In the genomic region with DNA sequence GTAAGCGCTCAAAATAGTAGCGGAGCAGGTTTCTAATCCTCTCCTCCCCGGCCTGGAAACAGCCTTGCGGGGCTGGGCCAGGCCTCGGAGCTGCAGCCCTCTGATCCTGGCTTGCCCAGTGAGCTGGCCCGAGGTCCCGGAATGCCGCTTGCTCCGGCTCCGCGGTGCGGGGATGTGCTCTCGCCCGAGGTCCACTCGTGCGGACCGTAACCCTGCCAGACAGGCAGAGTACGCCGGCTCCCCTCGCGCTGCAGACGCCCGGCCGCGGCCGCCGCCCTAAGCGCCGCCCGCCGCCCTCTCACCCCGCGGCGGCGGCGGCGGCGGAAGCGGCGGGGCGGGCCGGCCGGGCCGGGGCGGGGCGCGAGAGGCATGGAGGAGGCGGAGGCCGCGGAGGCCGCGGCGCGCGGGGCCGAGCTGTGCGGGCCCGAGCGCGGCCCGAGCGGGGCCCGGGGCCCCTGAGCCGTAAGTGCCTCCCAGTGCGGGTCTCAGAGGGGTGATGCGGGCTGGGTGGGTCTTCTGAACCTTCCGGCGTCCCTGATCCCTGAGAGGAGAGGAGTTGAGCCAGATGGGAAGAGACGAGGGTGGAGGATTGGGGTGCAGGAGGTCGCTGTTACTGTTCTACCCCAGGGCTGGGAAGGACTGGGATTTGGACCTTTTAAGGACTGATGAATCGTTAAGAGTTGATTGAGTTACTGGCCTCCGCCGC, we compare ENCODE assay signal across 8 mouse cellular contexts. TPM values are rescaled to one million over a fixed set of nuclear protein-coding genes. Genes with fewer than 3 reads are reported as not detected.
DNase-seq lines count a peak whose midpoint lies in the region; ATAC-seq lines count a peak whose summit lies in the region.

No protein-coding gene starts in this region.

- peaks cover 34% of the 10 kb centered on the region for H3K36me3 ChIP-seq in forebrain, embryonic 14.5 days (ENCODE audit: control insufficient read depth, insufficient read depth, low read length)
- peaks cover 43% of the 10 kb centered on the region for H3K36me3 ChIP-seq in megakaryocyte, embryonic 14.5 days (replicated peaks; ENCODE audit: low read length)

- peak overlapping the region; percentile 83 for H3K27ac ChIP-seq in forebrain, embryonic 14.5 days (ENCODE audit: low read depth, low read length)

- H3K4me2 ChIP-seq in forebrain, embryonic 14.5 days (ENCODE audit: low read length): peak overlapping the region; percentile 78

- H3K9ac ChIP-seq in forebrain, embryonic 14.5 days (ENCODE audit: low read length): peak overlapping the region; percentile 95

- DNase-seq in T-cell, adult 2 months (ENCODE audit: low spot score): peak; percentile 53
- peak; percentile 66 for DNase-seq in cerebellum, adult 11-12 months
- peak; percentile 66 for DNase-seq in forebrain, embryonic 14.5 days (ENCODE audit: low spot score)
- peak; percentile 75 for DNase-seq in heart, postnatal 4 days
- DNase-seq in layer of hippocampus, postnatal 25 days (ENCODE audit: extremely low spot score in 1 of 2, low spot score in 1 of 2): peak; percentile 49 to 51
- peak; percentile 34 to 39 for DNase-seq in right cerebral cortex, adult 2 months (ENCODE audit: low spot score in 2 of 2)
- peak; percentile 71 for DNase-seq in urinary bladder, postnatal 25 days (ENCODE audit: low spot score)

- H3K4me1 ChIP-seq in forebrain, embryonic 14.5 days (ENCODE audit: control insufficient read depth, insufficient read depth, low read length): peaks cover 4% of the 10 kb centered on the region; the same call in 1 of the 2 replicates
- H3K4me1 ChIP-seq in megakaryocyte, embryonic 14.5 days: peaks cover 28% of the 10 kb centered on the region

- WGBS in forebrain, embryonic 14.5 days: under 1% methylated on average over 65 of the region's 73 CpGs

- H3K9me3 ChIP-seq in forebrain, embryonic 14.5 days (replicated peaks; ENCODE audit: control insufficient read depth, low read length): no peaks in the 10 kb centered on the region
- peaks cover 6% of the 10 kb centered on the region for H3K9me3 ChIP-seq in megakaryocyte, embryonic 14.5 days

- ATAC-seq in forebrain, embryonic 14.5 days: peak; percentile 94

- H3K4me3 ChIP-seq in forebrain, embryonic 14.5 days (ENCODE audit: low read depth, low read length): peak overlapping the region; percentile 67
- peak overlapping the region; percentile 91 for H3K4me3 ChIP-seq in megakaryocyte, embryonic 14.5 days (replicated peaks)

- no peaks in the 10 kb centered on the region for H3K27me3 ChIP-seq in forebrain, embryonic 14.5 days (replicated peaks; ENCODE audit: control insufficient read depth, insufficient read depth, low read length)
- no peaks in the 10 kb centered on the region for H3K27me3 ChIP-seq in megakaryocyte, embryonic 14.5 days (replicated peaks)

RNA-seq across cellular contexts. Expression of a gene that starts 0.8 kb away (rescaled TPM):
- 1.5 and 1.9 TPM in 2 replicates for polyA plus RNA-seq in forebrain, embryonic 14.5 days (2014; fragmentation: Nextera tagmentation; extraction: Ambion mirVana)
- total RNA-seq in heart, postnatal 4 days (2021): 1 to 10 TPM; 3.6 to 3.9 TPM
- 10 to 100 TPM; 19.7 to 23.7 TPM for total RNA-seq in layer of hippocampus, postnatal 25 days (2021)
- polyA plus RNA-seq in megakaryocyte, embryonic 14.5 days (2012; ENCODE audit: insufficient read depth, low replicate concordance): 0.93 TPM in 1 of 2 replicates, not detected in the other

RNA-seq across cellular contexts. Expression of a gene that starts 17.1 kb away (rescaled TPM):
- not detected in 2 replicates for polyA plus RNA-seq in forebrain, embryonic 14.5 days (2014; fragmentation: Nextera tagmentation; extraction: Ambion mirVana)
- total RNA-seq in heart, postnatal 4 days (2021): not detected
- not detected for total RNA-seq in layer of hippocampus, postnatal 25 days (2021)
- not detected in 2 replicates for polyA plus RNA-seq in megakaryocyte, embryonic 14.5 days (2012; ENCODE audit: insufficient read depth, low replicate concordance)

RNA-seq across cellular contexts. Expression of a gene that starts 22.9 kb away (rescaled TPM):
- not detected in 2 replicates for polyA plus RNA-seq in forebrain, embryonic 14.5 days (2014; fragmentation: Nextera tagmentation; extraction: Ambion mirVana)
- total RNA-seq in heart, postnatal 4 days (2021): not detected
- total RNA-seq in layer of hippocampus, postnatal 25 days (2021): not detected
- not detected in 2 replicates for polyA plus RNA-seq in megakaryocyte, embryonic 14.5 days (2012; ENCODE audit: insufficient read depth, low replicate concordance)

RNA-seq across cellular contexts. Expression of a gene that starts 22.9 kb away (rescaled TPM):
- polyA plus RNA-seq in forebrain, embryonic 14.5 days (2014; fragmentation: Nextera tagmentation; extraction: Ambion mirVana): not detected in 2 replicates
- total RNA-seq in heart, postnatal 4 days (2021): under 1 TPM in 1 of 2 experiments, not detected in 1; 0.79 TPM
- total RNA-seq in layer of hippocampus, postnatal 25 days (2021): 1 to 10 TPM in 1 of 2 experiments, not detected in 1; 2.9 TPM
- not detected in 2 replicates for polyA plus RNA-seq in megakaryocyte, embryonic 14.5 days (2012; ENCODE audit: insufficient read depth, low replicate concordance)

RNA-seq across cellular contexts. Expression of a gene that starts 26.7 kb away (rescaled TPM):
- polyA plus RNA-seq in forebrain, embryonic 14.5 days (2014; fragmentation: Nextera tagmentation; extraction: Ambion mirVana): 54.8 and 56.0 TPM in 2 replicates
- 10 to 100 TPM; 83.3 to 84.7 TPM for total RNA-seq in heart, postnatal 4 days (2021)
- total RNA-seq in layer of hippocampus, postnatal 25 days (2021): 10 to 100 TPM; 64.5 to 68.6 TPM
- 1.0 and 6.1 TPM in 2 replicates for polyA plus RNA-seq in megakaryocyte, embryonic 14.5 days (2012; ENCODE audit: insufficient read depth, low replicate concordance)

Comparison
In these comparisons a context has a peak if more than half of its experiments do, and no peak if none do; other contexts are left out.
1. Peak in every context shown above with its lines: DNase-seq, ATAC-seq, H3K4me3 ChIP-seq and H3K27ac ChIP-seq.
2. RNA of a gene that starts 0.8 kb away (total RNA-seq): 19.7 to 23.7 TPM in layer of hippocampus, postnatal 25 days; 3.6 to 3.9 TPM in heart, postnatal 4 days; every median in the first group is over 4 times any median in the second.